ENCODE assay signal across 8 mouse cellular contexts in genomic region chr7:71023253-71023945, GRCm38 (mm10).
DNase-seq lines count a peak whose midpoint lies in the region; ATAC-seq and TF ChIP-seq lines count a peak whose summit lies in the region.

No protein-coding gene starts in this region.

- no peaks in the 10 kb centered on the region for H3K36me3 ChIP-seq in hindbrain, postnatal 0 days (ENCODE audit: insufficient read depth, low read length)
- H3K36me3 ChIP-seq in midbrain, embryonic 11.5 days (ENCODE audit: control insufficient read depth, insufficient read depth, low read length), result no peaks in the 10 kb centered on the region

- no peak for TF ChIP-seq CTCF in hindbrain, postnatal 0 days (IDR thresholded peaks at IDR 0.05; ENCODE audit: low read depth)

- H3K4me3 ChIP-seq in hindbrain, postnatal 0 days (ENCODE audit: low read length), result peak overlapping the region; percentile 32
- H3K4me3 ChIP-seq in midbrain, embryonic 11.5 days (ENCODE audit: low read depth, low read length), result peak overlapping the region; percentile 10; the same call in 1 of the 2 replicates

- peak overlapping the region; percentile 35 for H3K9ac ChIP-seq in hindbrain, postnatal 0 days (replicated peaks; ENCODE audit: low read length)
- peak overlapping the region; percentile 27; the same call in 1 of the 2 replicates for H3K9ac ChIP-seq in midbrain, embryonic 11.5 days (ENCODE audit: low read length)

- peak overlapping the region; percentile 60 for H3K27ac ChIP-seq in hindbrain, postnatal 0 days
- no peak overlapping the region for H3K27ac ChIP-seq in midbrain, embryonic 11.5 days (ENCODE audit: low read depth, low read length)

- H3K4me2 ChIP-seq in hindbrain, postnatal 0 days (ENCODE audit: low read depth, low read length), result peak overlapping the region; percentile 68
- peak overlapping the region; percentile 42 for H3K4me2 ChIP-seq in midbrain, embryonic 11.5 days

- no peaks in the 10 kb centered on the region for H3K9me3 ChIP-seq in hindbrain, postnatal 0 days (ENCODE audit: low read length)
- H3K9me3 ChIP-seq in midbrain, embryonic 11.5 days (ENCODE audit: control insufficient read depth, low read length), result no peaks in the 10 kb centered on the region

- DNase-seq in cerebellum, postnatal 25 days, result peak; percentile 16 to 19
- DNase-seq in cerebellum, adult 8-10 months, result no peak
- DNase-seq in embryo, embryonic 11 days, result peak; percentile 78
- peak; percentile 39 for DNase-seq in hindbrain, postnatal 0 days (ENCODE audit: low spot score)
- DNase-seq in midbrain, embryonic 11.5 days (ENCODE audit: low spot score, missing footprints), result peak; percentile 94
- DNase-seq in layer of hippocampus, postnatal 25 days (ENCODE audit: extremely low spot score in 1 of 2, low spot score in 1 of 2), result no peak
- DNase-seq in B cell, adult 2 months, result no peak
- no peak for DNase-seq in gastrocnemius, adult 8-10 months (ENCODE audit: low spot score in 2 of 2)

- H3K4me1 ChIP-seq in hindbrain, postnatal 0 days (ENCODE audit: insufficient read depth, low read length), result no peaks in the 10 kb centered on the region; the same call in 1 of the 2 replicates
- peaks cover 4% of the 10 kb centered on the region; the same call in 1 of the 2 replicates for H3K4me1 ChIP-seq in midbrain, embryonic 11.5 days (ENCODE audit: control insufficient read depth, insufficient read depth, low read length)

- no peaks in the 10 kb centered on the region for H3K27me3 ChIP-seq in hindbrain, postnatal 0 days (ENCODE audit: insufficient read depth, low read length)
- no peaks in the 10 kb centered on the region for H3K27me3 ChIP-seq in midbrain, embryonic 11.5 days (ENCODE audit: control insufficient read depth, insufficient read depth, low read length)

- ATAC-seq in hindbrain, postnatal 0 days, result peak; percentile 49; the same call in 1 of the 2 replicates
- peak; percentile 85 for ATAC-seq in midbrain, embryonic 11.5 days (ENCODE audit: low FRiP score)

- WGBS in hindbrain, postnatal 0 days, result 6% methylated on average over 16 of the region's 16 CpGs
- WGBS in midbrain, embryonic 11.5 days, result 12% methylated on average over 15 of the region's 16 CpGs

Comparison
In these comparisons a context has a peak if more than half of its experiments do, and no peak if none do; other contexts are left out.
1. DNase-seq: peak in cerebellum, postnatal 25 days (2 of 2), embryo, embryonic 11 days (single experiment), hindbrain, postnatal 0 days (single experiment) and midbrain, embryonic 11.5 days (single experiment); none in cerebellum, adult 8-10 months (single experiment), layer of hippocampus, postnatal 25 days (0 of 2), B cell, adult 2 months (0 of 2) and gastrocnemius, adult 8-10 months (0 of 2).